Mouse (Mus musculus) embryonic facial prominence, embryonic 11.5 days (tissue): ENCODE results near the gene Tnip1. TPM values are rescaled to one million over a fixed set of nuclear protein-coding genes. Genes with fewer than 3 reads are reported as not detected.

Source experiments
- ATAC-seq: fragments of 200-750 bp; cut with Nextera tagmentation; replicated peaks from 2 replicates; pipeline ENCODE4 v1.8.0; 2017; ENCODE audit warnings: low read depth; ENCODE audit not compliant: insufficient number of reproducible peaks, low FRiP score, low TSS enrichment
- DNase-seq: peaks from one replicate; pipeline ENCODE4 v3.0.0-alpha.2; 2015; ENCODE audit warnings: low spot score
- H3K27ac ChIP-seq: fragments of 300-500 bp; sonication (generic); replicated peaks from 2 replicates; pipeline ENCODE4 v1.5.1; 2014; ENCODE audit warnings: mild to moderate bottlenecking, low read depth, low read length, control low read depth
- H3K27me3 ChIP-seq: fragments of 300-500 bp; sonication (generic); 2 replicates; pipeline ENCODE4 v1.6.1; 2014; ENCODE audit warnings: mild to moderate bottlenecking, low read length, moderate library complexity, mixed read lengths; ENCODE audit not compliant: control insufficient read depth, insufficient read depth
- H3K36me3 ChIP-seq: fragments of 300-500 bp; sonication (generic); replicated peaks from 2 replicates; pipeline ENCODE4 v1.6.1; 2014; ENCODE audit warnings: low read depth, mild to moderate bottlenecking, low read length, moderate library complexity, mixed read lengths; ENCODE audit not compliant: control insufficient read depth, insufficient read depth
- H3K4me1 ChIP-seq: fragments of 300-500 bp; sonication (generic); 2 replicates; pipeline ENCODE4 v1.6.1; 2014; ENCODE audit warnings: low read length, mixed read lengths; ENCODE audit not compliant: control insufficient read depth, insufficient read depth
- H3K4me2 ChIP-seq: fragments of 300-500 bp; sonication (generic); 2 replicates; pipeline ENCODE4 v1.6.1; 2014; ENCODE audit warnings: low read depth, mild to moderate bottlenecking, control low read depth, low read length, moderate library complexity
- H3K4me3 ChIP-seq: fragments of 300-500 bp; sonication (generic); 2 replicates; pipeline ENCODE4 v1.5.1; 2014; ENCODE audit warnings: low read depth, low read length, control low read depth
- H3K9ac ChIP-seq: fragments of 300-500 bp; sonication (generic); replicated peaks from 2 replicates; pipeline ENCODE4 v1.6.1; 2014; ENCODE audit warnings: mild to moderate bottlenecking, control low read depth, low read length
- H3K9me3 ChIP-seq: fragments of 300-500 bp; sonication (generic); replicated peaks from 2 replicates; pipeline ENCODE4 v1.6.1; 2016; ENCODE audit warnings: mild to moderate bottlenecking, low read length, inconsistent platforms, mixed read lengths; ENCODE audit not compliant: control insufficient read depth
- WGBS: fragments of 180-500 bp; shearing (Covaris S2); extraction: QIAGEN DNeasy Blood & Tissue Kit; methylation state at CpG from one replicate; pipeline ENCODE4 v1.1.7; 2014; 5-methylcytosine and 5-hydroxymethylcytosine counted together
- polyA plus RNA-seq: library from polyadenylated mRNA; unstranded; fragments of >200 nt; fragmentation: Nextera tagmentation; extraction: Ambion mirVana; gene quantifications from 2 replicates; pipeline ENCODE4 v1.2.1, GENCODE M21; 2014

The Tnip1 gene
- polyA plus RNA-seq, 1 experiment from 2014 or later: 9.1 TPM

- Histone ChIP-seq H3K27ac (no peak overlapping the region), H3K4me1 (no peaks in the 10 kb centered on the region), H3K4me2 (no peak overlapping the region), H3K9ac (no peak overlapping the region), H3K9me3 (no peaks in the 10 kb centered on the region), H3K4me3 (no peak overlapping the region), H3K27me3 (no peaks in the 10 kb centered on the region), H3K36me3 (no peaks in the 10 kb centered on the region)
- no peak for DNase-seq
- ATAC-seq: no peak
Observed at GRCm38 (mm10) chr11:54989920-54990319, 27.2 kb upstream of the Tnip1 start.

- ATAC-seq (no peak), DNase-seq (no peak)
- 70% methylated on average over 8 of the region's 8 CpGs for WGBS
- Histone ChIP-seq H3K27ac (no peak overlapping the region), H3K4me1 (no peaks in the 10 kb centered on the region), H3K9me3 (no peaks in the 10 kb centered on the region), H3K27me3 (no peaks in the 10 kb centered on the region), H3K4me3 (no peak overlapping the region), H3K36me3 (no peaks in the 10 kb centered on the region), H3K4me2 (no peak overlapping the region), H3K9ac (no peak overlapping the region)
Observed at GRCm38 (mm10) chr11:54988754-54989349, 26.1 kb upstream of the Tnip1 start.

- Histone ChIP-seq H3K27me3 (no peaks in the 10 kb centered on the region), H3K4me3 (no peak overlapping the region), H3K36me3 (no peaks in the 10 kb centered on the region), H3K9ac (no peak overlapping the region), H3K4me1 (no peaks in the 10 kb centered on the region), H3K27ac (no peak overlapping the region), H3K9me3 (no peaks in the 10 kb centered on the region), H3K4me2 (no peak overlapping the region)
- ATAC-seq (no peak), DNase-seq (peak; percentile 20)
- 77% methylated on average over 1 of the region's 1 CpGs for WGBS
Observed at GRCm38 (mm10) chr11:54987974-54988373, 25.3 kb upstream of the Tnip1 start.

GRCm38 (mm10) chr11:54985086-54985485, 22.4 kb upstream of the Tnip1 start:
- Histone ChIP-seq H3K4me1 (no peaks in the 10 kb centered on the region), H3K9me3 (no peaks in the 10 kb centered on the region), H3K9ac (no peak overlapping the region), H3K27me3 (no peaks in the 10 kb centered on the region), H3K36me3 (no peaks in the 10 kb centered on the region; the same call in 1 of the 2 replicates), H3K4me3 (no peak overlapping the region), H3K4me2 (no peak overlapping the region), H3K27ac (no peak overlapping the region)
- no peak for ATAC-seq
- 63% methylated on average over 3 of the region's 3 CpGs for WGBS
- no peak for DNase-seq

GRCm38 (mm10) chr11:54984581-54984980, 21.9 kb upstream of the Tnip1 start:
- Histone ChIP-seq H3K36me3 (no peaks in the 10 kb centered on the region; the same call in 1 of the 2 replicates), H3K4me2 (no peak overlapping the region), H3K4me3 (no peak overlapping the region), H3K27me3 (no peaks in the 10 kb centered on the region), H3K27ac (no peak overlapping the region), H3K4me1 (no peaks in the 10 kb centered on the region), H3K9me3 (no peaks in the 10 kb centered on the region), H3K9ac (no peak overlapping the region)
- whole genome bisulfite sequencing: 59% methylated on average over 4 of the region's 4 CpGs
- DNase-seq (no peak), ATAC-seq (peak; percentile 37; the same call in 1 of the 2 replicates)

- Histone ChIP-seq H3K27me3 (no peaks in the 10 kb centered on the region), H3K4me2 (no peak overlapping the region), H3K4me1 (no peaks in the 10 kb centered on the region), H3K9me3 (no peaks in the 10 kb centered on the region), H3K27ac (no peak overlapping the region), H3K36me3 (no peaks in the 10 kb centered on the region; the same call in 1 of the 2 replicates), H3K9ac (no peak overlapping the region), H3K4me3 (no peak overlapping the region)
- DNase-seq: peak; percentile 93
- ATAC-seq: no peak
- WGBS: 1% methylated on average over 6 of the region's 6 CpGs
Observed at GRCm38 (mm10) chr11:54984085-54984484, 21.4 kb upstream of the Tnip1 start.

- no peaks in the 10 kb centered on the region; the same call in 1 of the 2 replicates for H3K36me3 ChIP-seq
- no peak overlapping the region for H3K4me2 ChIP-seq
- no peaks in the 10 kb centered on the region for H3K27me3 ChIP-seq
- H3K4me1 ChIP-seq: no peaks in the 10 kb centered on the region
- H3K27ac ChIP-seq: no peak overlapping the region
- H3K4me3 ChIP-seq: no peak overlapping the region
- H3K9me3 ChIP-seq: no peaks in the 10 kb centered on the region
- DNase-seq (no peak), ATAC-seq (no peak)
- no peak overlapping the region for H3K9ac ChIP-seq
- WGBS: 83% methylated on average over 6 of the region's 6 CpGs
Observed at GRCm38 (mm10) chr11:54982520-54982919, 19.8 kb upstream of the Tnip1 start.

- Histone ChIP-seq H3K4me2 (no peak overlapping the region), H3K36me3 (no peaks in the 10 kb centered on the region; the same call in 1 of the 2 replicates), H3K9me3 (no peaks in the 10 kb centered on the region), H3K27me3 (no peaks in the 10 kb centered on the region), H3K9ac (no peak overlapping the region), H3K27ac (no peak overlapping the region), H3K4me1 (no peaks in the 10 kb centered on the region), H3K4me3 (no peak overlapping the region)
- no peak for ATAC-seq
- DNase-seq: no peak
- 95% methylated on average over 4 of the region's 4 CpGs for WGBS
Observed at GRCm38 (mm10) chr11:54981630-54982029, 18.9 kb upstream of the Tnip1 start.
